Mouse (Mus musculus) CH12F3 (cell line): Measurements from ENCODE around the gene Cxadr.

Experiments
- in situ Hi-C: fragments of 300-500 bp; cut with MboI; formaldehyde crosslinking; loops from 2 replicates; pipeline ENCODE4 v1.14.3; 2020; ENCODE audit warnings: low sequenced_read_pairs

The Cxadr gene

DNA sequence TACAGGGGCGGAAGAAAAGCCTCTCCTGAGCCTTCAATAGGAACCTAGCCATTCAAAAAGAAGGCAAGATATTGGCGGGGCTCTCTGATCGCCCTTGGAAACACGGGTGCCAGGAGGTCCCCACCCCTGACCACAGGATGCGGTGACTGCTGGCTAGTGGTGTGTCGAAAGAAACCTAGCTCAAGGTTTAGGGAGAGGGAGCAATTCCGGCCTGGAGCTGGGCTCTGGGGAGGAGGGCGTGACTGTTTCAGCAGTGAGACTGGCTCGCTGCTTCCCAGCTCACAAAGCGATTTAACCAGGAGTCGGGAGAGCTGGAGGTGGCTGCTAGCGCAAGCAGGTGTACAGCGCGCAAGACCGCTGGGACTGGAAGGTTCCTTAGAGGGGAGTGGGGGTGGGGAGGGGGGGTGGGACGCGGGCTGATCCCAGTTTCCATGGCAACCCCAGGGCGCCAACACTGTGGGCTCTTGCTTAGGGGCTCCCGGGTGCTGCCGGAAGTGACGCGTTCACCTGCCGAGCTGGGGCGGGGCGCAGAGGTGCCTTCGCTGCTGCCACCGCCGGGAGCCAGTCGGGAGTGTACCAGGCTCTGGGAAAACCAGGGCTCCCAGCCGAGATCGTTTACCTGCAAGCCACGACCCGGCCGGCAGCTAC, at the start of gene Cxadr:
Cxadr (plus strand) TSS at position 307 of the 648 bp plus-strand sequence.
- in situ Hi-C loops: no loop called here

DNA sequence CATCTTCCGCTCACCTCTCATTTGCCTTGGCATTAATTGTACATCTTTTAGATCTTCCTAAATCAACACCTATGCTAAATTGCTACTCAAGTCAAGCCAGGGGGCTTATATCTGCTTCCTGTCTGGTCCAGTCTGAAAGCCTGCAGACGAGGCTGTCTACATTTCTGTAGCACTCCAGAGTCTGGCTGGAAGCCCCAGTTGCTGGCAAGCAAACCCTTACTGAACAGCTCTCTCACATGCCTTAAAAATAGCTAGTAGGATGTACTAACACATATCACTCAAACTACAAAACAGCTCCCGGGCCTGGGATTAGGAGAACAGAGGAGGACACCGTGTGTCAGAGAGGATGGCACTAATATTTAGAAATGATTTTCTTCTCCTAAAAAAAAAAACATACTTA, 42.3 kb upstream of the Cxadr start:
- in situ Hi-C loops: no loop called here

DNA sequence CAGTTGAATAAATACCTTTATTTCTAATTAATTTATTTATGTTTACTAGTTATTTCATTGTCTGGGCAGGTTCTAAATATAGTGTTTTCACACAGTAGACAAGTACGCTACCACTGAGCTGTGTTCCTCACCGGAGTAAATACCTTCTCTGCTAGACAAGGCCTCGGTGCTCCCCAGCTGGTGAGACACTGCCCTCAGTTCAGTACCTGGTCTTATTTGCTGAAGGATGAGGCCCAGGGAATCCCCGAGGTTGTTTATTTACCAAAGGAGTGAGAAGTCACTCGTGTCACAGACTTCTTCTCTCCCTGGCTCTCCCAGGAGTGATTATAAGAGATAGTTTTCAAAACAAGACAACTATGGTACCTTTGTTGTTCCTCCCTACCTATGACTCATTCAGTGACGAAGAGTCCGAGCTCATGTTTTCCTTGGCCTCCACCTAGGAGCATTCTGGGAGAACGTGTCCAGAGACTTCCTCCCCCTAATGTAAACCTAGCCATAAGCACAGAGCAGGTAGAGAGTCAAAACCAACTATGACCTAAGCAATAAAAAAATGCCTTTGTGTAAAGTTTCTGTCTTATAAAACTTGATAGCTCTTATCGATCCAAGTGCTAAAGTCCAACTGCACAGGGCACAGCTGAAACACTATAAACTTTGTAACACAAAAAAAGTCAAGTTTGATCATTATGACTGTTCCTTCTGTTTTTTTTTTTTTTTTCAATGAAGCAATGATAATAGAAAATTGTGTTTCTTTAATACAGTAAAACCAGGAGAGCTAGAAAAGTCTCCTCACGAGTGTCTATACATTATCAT, 41.0 kb upstream of the Cxadr start:
- in situ Hi-C loops: no loop called here

DNA sequence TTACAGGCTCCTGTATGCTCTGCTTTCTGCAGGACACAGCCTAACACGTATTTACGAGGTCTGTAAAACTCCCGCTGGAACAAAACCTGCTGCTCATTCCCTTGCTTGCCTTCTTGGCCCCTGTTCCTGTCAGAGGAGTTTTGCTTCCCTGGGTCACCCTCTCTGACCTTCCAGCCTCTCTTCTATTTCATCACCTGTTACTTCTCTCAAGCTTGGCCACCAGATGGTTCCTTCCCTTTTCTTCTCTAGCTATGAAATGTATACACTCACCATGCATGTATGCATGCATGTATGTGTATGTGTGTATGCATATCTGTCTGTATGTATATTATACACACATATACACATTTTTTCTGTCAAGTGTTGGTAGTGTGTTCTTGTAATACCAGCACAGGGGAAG, 39.8 kb upstream of the Cxadr start:
- in situ Hi-C loops: no loop called here

DNA sequence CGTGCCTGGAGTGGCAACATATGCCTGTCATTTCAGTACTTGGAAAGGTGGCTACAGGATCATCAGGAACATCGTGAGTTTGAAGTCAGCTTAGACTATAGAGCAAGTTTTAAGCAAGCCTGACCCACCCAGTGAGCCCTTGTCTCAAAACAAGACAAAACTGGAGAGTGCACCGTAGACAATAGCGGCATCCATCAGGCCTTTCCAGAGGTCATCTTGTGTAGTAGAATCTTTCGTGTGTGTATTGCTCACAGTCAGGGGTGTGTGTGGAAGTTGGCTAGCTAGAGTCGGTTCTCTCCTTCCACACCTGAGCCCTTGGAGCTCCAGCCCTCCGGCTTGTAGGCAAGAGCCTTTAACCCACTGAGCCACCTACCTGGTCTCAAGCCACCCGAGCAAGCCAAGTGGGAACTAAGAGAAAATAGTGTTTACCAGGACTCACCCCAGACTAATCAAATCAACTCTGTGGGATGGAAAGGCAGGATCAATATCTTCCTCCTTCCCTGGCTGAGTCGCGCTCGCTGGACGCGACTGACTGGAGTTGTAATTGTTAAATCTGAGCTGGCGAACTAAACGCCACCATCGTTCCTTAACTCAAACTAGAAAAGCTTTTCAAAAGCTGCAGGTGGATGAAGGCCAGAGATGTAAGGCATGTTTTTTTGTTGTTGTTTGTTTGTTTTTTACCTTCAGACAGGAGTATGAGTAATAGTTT, 36.7 kb upstream of the Cxadr start:
- in situ Hi-C loops: no loop called here

DNA sequence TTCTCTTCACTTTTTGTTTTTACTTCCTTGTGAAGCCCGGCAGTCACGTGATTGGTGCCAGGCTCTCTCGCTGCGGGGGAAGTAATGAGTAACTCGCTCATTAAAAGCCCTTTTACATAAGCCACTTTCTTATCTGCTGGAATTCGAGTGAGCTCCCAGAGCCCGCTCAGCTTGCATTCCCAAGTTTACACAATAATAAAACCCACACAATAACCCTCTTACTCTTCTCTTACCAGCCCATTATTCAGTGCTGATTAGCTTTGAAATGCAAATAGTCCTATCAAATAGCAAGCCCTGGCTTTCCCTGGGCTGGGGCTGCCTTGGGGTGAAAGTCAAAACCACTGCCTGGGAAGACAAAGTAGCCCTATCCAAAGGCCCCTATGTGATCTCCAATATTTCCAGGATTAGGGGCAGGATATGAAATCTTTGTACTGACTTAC, 36.1 kb upstream of the Cxadr start:
- in situ Hi-C loops: no loop called here

DNA sequence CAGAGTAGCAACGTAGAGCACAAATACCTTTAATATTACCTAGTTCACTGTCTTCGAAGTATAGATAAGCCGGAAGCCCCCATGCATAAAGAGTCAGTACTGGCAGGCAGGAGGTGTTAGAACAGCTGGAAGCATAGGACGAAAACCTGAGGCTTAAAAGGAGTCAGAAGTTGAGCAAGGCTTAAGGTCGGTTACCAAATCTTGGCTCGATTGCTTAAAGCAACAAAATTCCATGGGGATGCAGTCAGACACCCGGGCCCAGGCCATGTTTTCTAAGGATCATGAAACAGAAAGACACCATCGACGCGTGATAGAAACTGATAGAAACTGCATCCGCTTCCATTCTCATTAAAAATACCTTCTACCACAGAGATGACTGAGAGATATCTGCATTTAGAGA, 35.5 kb upstream of the Cxadr start:
- in situ Hi-C loops: no loop called here

DNA sequence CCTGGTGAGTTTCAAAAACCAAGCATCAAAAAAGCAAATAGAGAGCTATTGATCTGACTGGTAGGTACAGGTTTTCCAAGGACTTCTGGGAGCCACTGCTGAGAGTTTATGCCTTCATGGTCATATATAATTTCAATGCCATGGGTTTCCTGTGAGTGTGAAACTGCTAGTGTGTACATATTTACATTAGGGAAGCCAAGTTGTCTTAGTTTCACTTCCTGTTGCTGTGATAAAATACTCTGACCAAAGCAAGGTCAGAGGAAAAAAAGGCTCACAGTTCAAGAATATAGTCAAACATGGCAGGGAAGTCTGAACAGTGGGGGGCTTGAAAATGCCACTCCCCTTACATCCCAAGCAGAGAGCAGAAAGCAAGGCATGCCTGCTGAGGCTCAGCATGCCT, 33.8 kb upstream of the Cxadr start:
- in situ Hi-C loops: no loop called here

DNA sequence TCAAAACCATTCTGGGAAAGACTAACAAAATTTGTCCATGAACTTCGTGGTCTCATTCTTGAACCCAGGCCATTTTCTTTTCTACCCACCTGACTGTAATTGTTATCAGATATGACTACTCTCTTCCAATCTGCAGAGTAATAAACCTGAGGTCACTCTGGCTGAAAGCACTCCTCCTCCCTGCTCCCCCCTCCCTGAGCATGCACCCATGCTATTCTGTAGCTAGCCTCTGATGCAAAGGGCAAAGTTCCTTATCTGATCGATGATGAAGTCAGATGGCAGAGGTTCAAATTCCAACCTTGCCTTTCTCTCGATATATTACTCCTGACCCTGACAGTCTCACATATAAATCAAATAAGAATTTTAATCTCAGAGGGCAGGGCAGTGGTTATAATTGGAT, 33.1 kb upstream of the Cxadr start:
- in situ Hi-C loops: no loop called here

DNA sequence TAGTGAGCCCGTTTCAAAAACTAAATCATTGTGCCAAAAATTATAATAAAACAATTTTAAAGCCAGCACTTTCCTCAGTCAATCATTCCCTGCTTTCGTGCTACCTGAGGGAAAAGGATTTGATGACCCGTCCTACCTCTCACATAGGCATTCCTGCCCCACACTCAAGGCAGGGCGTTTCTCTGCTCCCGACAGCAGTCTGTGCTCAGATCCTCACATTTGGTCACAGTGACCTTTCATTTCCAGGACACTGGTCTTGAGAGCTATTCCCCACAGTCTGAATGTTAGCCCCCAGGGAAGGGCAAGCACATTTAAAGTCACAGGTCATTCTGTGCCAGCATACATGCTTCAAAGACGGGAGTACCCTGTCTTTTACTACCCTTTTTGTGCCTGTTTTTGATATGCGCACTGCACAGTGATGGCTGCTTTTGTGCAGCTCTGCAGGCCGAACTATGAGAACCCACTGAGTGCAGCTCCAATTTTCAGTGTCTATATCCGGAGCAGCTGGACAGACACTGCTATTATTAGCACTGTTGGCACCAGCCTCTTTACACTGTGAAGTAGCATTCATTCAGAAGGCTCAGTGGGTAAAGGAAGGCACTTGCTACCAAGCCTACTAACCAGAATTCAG, 26.3 kb upstream of the Cxadr start:
- in situ Hi-C loops: no loop called here

DNA sequence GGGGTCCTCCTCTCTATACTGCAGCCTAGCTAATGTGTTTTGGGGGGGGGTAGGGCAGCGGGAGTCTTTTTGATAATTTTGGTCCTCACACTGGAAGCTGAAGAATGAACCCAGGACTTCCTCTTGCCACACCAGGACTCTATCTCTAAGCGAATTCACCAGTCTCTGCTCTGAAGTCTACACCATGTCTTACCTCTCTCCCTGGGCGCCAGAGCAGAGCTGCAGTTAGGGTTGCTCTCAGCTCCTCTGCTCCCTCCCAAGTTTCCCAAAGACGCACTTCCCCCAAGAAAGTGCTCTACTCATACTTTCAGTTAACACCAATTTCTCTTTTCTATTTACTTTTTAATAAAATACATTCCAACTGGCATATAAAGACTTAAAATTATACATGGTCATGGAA, 23.7 kb upstream of the Cxadr start:
- in situ Hi-C loops: no loop called here

DNA sequence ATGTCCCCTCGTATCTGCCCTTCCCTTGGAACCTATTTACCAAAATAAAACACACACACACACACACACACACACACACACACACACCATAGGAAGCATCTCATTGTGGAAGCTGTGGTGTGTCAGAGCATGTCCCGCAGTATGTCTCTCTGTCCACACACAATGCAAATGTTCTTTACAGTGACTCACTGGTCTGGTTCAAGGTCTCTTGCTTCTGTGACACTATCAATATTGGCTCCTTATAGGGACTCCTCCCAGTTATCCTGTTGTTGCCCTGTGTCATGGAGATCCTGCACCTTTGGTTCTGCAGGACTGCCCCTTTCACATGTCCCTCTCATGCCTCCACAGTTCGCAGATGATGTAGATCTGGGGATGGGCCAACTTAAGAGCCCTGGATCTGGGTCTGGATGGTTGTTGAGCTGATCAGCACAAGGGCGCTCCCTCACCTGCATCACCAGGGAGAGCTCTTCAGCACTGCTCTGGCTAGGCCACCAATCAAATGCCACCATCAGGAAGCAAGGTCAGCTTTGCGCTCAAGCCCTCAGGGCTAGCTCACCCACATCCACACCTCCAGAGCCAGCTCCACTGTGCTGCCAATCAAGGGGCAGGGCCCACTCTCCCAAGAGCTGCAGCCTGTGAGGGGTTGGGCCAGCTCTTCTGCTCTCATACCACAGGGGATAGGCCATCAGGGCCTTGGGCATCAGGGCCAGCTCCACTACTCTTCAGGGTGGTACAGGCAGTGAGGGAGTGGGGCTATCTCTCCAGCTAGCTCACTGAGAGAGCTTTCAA, 21.0 kb upstream of the Cxadr start:
- in situ Hi-C loops: no loop called here

DNA sequence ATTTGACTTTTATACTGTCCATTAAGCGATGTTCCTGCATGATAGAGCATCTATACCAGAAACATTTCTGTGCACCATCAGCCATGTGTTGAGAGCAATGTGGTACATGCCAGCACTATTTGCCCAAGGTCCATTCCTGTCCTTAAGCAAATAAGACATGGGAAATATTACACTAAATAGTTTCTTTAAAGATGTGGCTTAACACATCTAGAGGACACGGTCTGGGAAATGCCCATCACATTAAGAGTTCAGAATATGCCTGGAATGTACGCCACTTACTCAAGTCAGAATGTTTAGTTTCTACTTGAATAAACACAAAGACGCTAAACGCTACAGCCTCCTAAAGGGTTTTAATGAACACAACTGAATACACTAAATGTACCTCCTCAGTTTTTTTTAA, 18.1 kb upstream of the Cxadr start:
- in situ Hi-C loops: no loop called here

DNA sequence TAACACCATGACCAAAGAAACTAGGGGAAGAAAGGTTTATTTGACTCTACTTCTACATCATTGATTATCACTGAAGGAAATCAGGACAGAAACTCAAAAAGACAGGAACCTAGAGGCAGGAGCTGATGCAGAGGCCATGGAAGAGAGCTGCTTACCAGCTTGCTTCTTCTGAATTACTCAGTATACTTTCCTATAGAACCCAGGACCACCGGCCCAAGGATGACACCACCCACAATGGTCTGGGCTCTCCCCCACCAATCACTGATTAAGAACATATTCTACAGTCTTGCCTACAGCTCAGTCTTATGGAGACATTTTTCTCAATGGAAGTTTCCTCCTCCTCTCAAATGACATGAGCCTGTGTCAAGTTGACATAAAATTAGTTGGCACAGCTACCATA, 7.2 kb upstream of the Cxadr start:
- in situ Hi-C loops: no loop called here

DNA sequence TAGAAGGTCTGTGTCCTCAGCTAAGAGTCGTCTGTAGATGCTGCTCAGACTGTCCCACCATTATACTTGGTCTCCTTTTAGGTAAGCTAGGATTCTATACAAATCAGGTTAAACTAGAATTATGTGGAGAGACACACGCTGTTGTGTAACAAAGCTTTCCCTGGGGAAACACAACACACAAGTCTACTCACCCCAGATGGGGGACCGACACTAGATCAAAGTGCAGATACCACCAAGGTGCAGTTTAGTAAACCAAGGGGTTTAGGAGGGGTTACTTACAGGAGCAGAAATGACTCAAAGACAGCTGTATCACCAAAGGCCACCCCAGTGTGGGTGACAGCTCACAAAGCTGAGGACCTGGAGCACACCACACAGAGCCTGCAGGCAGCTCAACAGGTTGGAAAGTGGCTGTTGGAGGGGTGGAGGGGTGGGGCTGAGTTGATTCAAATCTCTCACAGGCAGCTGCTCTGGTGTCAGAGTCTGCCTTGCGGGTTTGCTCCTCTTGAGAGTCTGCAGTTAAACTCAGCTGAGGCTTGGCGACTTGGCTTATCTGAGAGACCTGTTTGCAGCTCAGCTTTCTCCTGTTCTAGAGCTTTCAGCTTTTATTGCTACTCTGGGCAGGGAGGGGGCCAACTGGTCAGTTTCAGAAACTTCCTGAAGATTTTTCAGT, 6.5 kb upstream of the Cxadr start:
- in situ Hi-C loops: no loop called here

DNA sequence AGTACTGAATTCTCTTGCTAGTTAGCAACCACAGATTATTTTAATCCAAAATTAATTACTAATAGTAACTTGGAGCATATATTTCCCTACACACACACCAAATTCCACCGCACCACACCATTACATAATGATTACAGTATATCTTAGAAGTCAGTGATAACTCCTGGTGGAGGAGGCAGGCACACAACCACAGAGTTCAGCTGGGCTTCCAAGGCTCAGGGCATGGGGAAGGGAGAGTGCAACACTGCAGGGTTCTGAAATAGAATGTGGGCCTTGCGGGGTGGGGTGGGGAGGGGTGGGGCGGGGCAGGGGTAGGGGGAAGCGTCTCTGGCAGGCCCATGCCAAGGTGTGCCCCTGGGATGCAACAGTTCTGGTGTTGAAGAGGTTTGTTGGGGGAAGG, 5.7 kb upstream of the Cxadr start:
- in situ Hi-C loops: no loop called here

DNA sequence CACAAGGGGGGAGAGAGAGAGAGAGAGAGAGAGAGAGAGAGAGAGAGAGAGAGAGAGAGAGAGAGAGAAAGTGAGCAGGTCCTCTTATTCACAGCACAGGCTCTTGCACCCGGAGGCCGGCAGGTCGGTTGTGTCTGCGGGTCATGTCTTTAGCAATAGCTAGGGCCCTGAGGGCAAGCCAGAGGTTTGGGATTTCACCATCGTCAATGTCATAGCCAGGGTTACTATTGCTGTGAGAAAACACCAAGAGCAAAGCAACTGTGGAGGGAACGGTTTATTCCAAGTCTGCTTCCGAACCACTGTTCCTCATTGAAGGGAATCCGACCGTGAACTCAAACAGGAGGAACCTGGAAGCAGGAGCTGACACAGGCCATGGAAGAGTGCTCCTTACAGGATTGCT, 5.2 kb upstream of the Cxadr start:
- in situ Hi-C loops: no loop called here

DNA sequence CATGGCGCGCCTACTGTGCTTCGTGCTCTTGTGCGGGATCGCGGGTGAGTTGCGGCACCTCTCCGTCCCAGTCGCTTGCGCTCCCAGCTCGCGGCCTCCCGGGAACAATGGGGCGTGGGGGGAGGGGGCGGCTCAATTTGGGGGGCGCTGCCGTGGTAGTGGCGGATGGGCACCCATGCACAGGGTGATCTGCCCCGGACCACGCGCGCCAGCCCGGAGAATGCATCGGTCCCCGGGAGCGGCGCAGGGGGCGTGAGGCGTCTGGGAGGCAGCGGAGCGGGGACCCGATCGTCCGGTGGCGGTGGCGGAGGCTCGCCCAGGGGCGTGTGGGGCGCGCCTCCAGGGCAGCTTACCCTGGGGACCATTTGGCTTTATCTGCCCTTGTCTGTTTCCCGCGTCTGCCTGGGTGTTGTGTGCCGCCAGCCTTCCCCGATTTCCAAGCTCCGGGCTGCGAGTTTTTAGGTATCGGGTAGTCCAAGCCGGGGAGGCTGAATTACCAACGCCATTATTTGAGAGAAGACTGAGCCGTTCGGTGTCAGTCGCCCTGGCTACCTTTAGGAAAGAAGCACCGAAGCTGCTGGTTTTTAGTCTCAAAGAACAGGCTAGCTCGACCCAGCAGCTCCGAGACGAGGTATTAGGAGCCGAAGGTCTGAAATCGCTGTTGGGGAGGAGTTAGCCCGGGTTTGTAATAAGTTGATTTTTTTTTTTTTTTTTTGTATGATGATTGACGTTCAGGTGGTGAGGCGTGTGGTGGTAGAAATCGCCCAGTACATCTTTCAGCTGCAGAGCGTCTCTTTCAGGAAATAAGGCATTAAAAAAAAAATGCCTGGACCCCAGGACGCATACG, 765 bp downstream of the Cxadr start:
- in situ Hi-C loops: no loop called here

DNA sequence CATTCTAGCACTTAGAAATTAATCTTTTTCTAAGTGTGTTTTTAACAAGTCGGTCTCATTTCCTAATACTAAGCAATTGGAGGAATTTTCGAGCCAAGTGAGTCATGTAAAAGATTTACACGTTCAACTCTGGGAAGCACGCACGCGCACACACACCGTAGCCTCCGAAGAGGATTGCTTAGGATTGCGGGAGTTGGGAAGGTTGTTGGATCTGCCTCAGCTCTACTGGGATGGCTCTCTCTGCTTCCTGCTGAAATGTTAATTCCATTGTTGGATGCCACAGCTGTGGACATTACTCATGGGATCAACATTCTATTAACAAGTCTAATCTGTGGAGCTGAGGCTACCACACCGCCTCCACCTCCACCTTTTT, 1.4 kb downstream of the Cxadr start:
- in situ Hi-C loops: no loop called here
